Mouse (Mus musculus): ENCODE results near the gene Nkain4.

The Nkain4 gene

DNA sequence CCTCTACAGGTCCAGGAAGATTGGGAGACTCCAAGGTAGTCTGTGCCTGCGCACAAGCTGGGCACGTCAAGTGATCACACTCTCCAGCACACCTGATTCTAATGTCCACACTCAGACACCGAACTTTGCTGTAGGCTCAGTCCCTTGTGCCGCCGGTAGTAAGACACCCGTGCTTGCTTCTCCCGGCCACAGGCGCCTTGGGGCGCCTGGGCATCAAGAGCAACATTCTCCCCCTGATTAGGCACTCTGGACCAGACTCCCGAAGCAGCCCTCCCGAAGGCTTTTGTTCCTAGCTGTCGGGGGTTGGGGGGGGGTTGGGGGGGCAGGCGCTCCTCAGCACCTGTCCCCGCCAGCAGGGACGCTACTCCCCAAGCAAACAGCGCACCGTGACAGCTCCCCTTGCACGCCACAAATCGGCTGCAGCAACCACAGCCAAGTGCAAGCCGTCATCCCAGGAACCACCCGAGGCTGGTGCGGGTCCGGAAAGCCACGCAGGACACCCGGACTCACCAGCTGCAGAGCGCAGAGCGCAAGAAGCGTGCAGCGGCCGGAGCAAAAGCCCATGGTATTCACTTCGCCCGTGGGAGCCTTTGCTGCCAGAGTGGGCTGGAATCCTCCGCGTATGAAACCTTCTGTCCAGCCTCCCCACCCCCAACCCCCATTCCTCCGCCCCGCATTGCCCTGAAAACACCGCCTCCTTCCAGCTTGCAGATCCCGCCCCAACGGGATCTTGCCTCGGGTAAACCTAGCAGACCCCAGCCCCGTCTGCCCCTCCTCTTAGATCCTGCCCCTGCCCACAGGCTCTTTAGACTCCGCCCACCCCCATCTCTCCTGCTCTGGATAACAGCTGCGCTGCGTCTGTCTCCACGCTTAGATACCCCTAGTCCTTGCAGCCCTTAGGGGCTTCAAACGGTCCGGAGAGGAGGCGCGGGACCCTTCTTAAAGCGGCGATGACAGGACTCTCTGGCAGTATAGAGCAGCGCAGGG, at the start of gene Nkain4:
TSS of gene Nkain4 (minus strand) at position 639 of the 987 bp plus-strand sequence.
- peak; percentile 25 for DNase-seq (ENCODE audit: low spot score)

- DNase-seq (ENCODE audit: low spot score): no peak
Measured at GRCm38 (mm10) chr2:180996905-180997304, 42.4 kb upstream of the Nkain4 start.

DNA sequence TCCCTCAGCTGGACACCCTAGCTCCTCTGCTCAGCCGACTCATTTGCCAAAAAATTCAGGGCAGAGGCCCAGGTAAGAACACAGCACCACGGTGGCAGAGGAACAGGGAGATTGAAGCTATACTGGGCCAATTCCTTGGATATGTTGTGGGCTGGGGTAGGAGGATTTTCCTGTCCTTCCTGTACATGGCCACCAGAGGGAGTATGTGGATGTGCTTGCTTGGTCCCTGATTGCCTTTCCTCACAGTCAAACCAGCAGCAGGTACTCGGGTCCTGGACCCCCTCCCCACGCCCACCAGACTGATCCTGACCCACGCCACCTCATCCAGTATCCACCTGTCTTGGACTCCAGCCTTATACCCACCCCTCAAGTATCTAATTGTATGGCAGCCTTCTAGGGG, 41.9 kb upstream of the Nkain4 start:
- DNase-seq (ENCODE audit: low spot score): no peak

DNA sequence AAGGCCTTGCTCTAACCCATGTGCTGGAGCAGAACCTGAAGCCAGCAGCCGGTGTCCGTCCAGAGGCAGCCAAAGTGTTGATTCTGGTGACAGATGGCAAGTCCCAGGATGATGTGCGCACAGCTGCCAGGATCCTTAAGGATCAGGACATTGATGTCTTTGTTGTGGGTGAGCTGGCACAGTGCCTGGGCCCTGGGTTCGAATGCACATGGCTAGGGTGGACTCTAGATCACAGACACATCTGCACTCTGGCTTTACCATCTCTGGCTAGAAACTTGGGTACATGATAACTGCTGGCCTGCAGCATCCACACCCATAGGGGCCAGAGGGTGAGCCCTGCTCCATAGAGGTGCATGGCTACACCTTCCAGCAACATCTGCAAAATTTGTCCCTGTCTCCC, 41.0 kb upstream of the Nkain4 start:
- no peak for DNase-seq (ENCODE audit: low spot score)

GRCm38 (mm10) chr2:180994360-180994759, 39.9 kb upstream of the Nkain4 start:
- DNase-seq (ENCODE audit: low spot score): no peak

GRCm38 (mm10) chr2:180990347-180990746, 35.8 kb upstream of the Nkain4 start:
- no peak for DNase-seq (ENCODE audit: low spot score)

DNA sequence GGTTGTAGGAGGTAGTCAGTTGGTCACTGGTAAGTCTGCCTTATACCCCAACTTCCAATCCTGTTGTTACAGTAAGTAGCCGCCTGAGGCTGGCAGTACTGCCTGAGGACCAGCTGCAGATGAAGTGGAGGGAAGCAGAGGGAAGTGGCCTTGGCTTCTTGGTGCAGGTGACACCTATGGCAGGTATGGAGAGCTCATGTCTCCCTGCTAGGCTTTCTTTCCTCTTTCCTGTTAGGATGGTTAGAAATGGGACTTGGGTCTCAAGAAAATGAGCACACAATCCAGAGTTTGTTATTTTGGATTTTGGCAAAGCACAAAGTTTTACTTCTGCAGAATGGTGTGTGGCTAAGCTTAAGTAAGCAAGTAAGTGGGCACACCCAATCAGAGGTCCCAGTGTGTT, 34.4 kb upstream of the Nkain4 start:
- no peak for DNase-seq (ENCODE audit: low spot score)

DNA sequence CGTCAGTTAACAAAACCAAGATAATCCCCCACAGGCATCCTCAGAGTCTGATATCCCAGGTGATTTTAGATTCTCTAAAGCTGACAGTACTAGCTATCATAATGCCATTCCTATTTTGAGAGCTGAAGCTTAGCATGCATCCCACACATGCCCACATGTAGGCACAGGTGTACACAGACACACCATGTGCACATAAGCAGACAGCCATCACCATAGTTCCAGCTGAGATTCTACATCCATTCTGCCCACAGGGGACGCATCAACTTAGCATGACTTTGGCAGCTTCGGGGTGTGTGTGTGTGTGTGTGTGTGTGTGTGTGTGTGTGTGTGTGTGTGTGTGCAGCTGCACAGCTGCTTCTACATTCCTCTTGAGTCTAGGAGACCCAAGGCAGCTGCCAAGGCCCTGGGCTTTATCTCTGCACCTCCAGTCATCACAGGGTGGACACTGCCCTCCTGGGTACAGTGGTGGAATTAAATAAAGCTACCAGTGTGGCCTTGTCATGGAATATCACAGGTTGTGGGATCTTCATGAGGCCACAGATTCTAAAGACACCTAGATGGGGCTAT, 33.9 kb upstream of the Nkain4 start:
- no peak for DNase-seq (ENCODE audit: low spot score)

DNA sequence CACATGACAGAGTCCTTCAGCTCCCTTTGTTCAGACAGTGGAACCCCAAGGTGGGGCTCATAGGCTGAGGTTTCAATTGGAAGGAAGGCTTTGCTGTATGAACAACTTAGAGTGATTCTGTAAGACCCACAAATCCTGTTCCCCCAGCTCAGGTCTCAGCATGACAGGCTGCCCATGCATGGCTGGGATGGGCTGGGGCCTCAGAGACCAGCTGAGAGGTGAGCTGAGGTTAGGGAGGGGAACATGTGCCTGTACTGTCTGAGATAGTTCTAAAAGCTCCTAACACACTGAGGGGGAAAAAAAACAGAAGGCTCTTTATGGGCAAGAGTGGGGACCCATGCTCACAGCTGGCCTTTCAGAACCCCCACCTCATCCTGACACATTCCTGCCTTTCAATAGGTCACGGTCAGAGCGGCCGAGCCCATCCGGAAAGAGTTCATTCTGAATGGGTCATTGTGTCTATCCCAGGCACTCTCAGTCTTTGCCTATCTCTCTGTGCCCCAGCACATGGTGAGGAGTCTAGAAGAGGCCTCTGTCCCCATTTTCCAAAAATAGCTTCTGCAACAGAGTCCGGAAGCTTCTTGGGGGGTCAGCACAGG, 33.0 kb upstream of the Nkain4 start:
- DNase-seq (ENCODE audit: low spot score): no peak

DNA sequence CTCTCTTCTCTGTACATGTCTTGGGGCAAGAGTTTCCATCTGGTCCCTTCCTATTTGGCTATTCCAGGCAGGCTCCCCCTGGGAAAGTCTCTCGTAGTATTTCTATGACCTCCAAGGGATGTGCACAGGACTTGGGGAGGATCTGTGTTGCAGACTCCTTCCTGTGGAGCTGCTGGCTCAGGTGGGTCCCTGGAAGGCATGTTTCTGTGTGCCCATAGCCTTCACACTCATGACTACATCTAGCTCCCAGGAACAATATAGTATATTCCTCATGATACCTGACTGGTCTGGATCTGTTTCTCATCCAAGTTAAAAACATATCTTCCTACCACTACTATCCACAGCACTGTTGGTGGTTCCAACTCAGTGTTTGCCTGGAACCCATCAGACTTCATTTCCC, 32.5 kb upstream of the Nkain4 start:
- DNase-seq (ENCODE audit: low spot score): no peak

GRCm38 (mm10) chr2:180986449-180986848, 31.9 kb upstream of the Nkain4 start, which contains the start of gene Col20a1:
Gene Col20a1, plus strand, starts transcription at chr2:180986535.
- no peak for DNase-seq (ENCODE audit: low spot score)

- DNase-seq (ENCODE audit: low spot score): no peak
Measured at GRCm38 (mm10) chr2:180985635-180986034, 31.1 kb upstream of the Nkain4 start.

- no peak for DNase-seq (ENCODE audit: low spot score)
Measured at GRCm38 (mm10) chr2:180981133-180981532, 26.6 kb upstream of the Nkain4 start.

GRCm38 (mm10) chr2:180967010-180967763, 12.7 kb upstream of the Nkain4 start, which contains the start of gene Arfgap1:
Gene Arfgap1, plus strand, starts transcription at chr2:180967225.
- DNase-seq (ENCODE audit: low spot score): peak; percentile 90

DNA sequence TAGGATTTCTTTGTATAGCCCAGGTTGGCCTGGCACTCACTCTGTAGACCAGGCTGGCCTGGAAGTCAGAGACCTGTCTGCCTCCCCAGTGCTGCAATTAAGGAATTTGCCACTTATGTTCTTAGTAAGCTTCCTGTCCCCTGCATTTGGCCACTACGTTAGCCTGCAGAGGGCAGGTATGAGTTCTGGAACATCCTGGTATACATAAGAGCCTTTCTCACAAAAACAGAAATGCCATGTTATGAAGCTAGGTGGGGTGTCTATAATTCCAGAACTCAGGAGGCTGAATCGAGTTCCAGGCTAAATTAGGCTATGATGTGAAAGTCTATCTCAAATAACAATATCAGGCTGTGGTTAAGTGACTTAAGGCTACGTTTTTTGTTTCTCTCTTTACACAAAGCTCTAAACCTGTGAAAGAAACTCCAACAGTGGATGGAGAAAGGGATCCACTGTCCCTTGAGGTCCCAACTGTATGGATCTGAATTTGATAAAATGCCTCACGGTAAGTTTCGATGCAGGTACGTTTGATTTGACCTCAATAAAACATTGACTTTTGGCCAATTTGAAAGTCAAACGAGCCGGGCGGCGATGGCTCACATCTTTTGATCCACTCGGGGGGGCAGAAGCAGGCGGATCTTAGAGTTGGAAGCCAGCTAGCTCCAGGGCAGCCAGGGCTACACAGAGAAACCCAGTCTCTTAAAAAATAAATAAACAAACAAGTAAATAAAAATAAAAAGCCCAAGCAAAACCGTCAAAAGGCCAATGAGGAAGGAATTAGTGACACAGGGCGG, 11.8 kb upstream of the Nkain4 start:
- no peak for DNase-seq (ENCODE audit: low spot score)

- DNase-seq (ENCODE audit: low spot score): peak; percentile 44
Measured at GRCm38 (mm10) chr2:180963956-180964355, 9.5 kb upstream of the Nkain4 start.

DNA sequence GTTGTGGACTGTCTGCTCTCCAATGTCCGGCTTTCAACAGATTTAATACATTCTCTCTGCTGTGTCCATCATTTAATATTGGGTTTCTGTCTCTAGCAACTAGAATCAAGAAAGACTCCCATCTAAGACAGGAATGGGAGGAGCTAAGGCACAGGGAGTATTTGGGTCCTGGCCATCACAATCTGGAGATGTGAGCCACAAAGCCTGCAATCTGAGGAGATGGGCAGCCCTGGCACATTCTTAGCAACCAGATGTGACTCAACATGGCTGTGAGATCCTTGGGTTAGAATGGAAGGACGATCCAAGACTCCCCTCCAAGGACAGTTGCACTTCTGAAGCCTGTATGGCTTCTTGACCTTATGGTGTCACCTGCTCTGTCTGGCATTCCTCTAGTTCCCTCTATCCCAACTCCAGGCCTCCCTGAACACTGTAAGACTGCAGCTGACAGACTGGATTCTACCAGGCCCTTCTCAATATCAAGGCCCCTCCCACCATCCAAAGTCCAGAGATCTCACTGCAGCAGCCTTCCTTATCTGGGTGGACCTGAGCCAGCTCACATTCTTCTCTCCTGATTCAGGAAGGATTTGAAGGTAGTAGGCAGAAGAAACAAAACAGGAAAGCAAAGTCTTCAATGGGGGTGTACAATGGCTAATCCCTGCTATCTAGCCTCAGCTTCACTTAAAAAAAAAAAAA, 8.3 kb upstream of the Nkain4 start:
- peak; percentile 50 for DNase-seq (ENCODE audit: low spot score)

DNA sequence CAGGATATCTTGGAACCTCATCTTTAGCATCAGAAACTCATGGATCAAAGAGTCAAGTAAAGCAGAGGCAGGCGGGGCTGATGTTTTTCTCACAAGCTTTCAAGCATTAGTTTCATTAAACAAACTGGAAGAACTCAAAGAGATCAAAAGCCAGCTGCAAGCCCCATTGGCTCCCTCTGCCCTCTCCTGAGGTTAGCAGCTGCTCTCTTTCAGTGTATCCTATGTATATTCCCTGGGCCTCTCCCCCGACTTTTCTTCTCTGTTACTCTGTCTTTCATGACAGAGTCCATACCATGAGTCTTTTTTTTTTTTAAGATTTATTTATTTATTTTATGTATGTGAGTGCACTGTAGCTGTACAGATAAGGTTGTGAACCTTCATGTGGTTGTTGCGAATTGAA, 5.7 kb upstream of the Nkain4 start:
- no peak for DNase-seq (ENCODE audit: low spot score)

DNA sequence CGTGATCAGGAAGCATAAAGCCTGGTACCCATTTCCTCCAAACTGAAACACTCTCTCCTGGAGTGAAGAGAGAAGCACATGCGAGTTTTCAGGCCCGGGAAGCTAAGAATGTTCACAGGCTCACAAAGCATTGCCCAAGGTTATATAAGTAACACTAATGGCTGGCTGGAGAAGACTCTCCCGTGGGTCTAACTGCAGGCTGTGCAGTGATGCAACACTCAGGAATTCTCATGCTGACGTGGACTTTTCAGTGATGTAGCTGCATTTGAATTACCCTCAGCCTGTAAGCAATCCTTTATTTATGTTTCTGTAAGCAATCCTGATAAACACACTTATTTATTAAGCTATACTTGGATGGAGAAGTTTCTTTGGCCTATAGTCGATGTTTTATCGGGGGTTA, 5.1 kb upstream of the Nkain4 start:
- DNase-seq (ENCODE audit: low spot score): no peak

DNA sequence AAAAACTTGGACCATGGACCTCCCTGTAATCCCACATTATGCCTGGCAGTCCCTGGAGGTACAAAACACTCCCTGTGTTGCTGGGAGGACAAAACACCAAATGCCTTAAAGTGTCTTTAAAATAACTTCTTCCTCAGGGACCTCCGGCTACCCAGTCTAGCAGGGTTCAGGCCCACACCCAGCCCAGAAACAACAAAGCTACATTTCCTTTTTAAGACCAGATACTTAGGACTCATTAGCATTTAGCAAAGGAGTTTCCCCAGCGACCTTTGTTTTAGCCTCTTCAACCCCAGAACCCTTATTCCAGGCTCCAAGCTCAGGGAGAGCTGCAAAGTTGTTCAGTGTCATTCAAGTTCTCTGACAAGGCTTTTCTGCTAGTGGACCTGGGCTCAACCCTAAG, 861 bp downstream of the Nkain4 start:
- DNase-seq (ENCODE audit: low spot score): no peak

DNA sequence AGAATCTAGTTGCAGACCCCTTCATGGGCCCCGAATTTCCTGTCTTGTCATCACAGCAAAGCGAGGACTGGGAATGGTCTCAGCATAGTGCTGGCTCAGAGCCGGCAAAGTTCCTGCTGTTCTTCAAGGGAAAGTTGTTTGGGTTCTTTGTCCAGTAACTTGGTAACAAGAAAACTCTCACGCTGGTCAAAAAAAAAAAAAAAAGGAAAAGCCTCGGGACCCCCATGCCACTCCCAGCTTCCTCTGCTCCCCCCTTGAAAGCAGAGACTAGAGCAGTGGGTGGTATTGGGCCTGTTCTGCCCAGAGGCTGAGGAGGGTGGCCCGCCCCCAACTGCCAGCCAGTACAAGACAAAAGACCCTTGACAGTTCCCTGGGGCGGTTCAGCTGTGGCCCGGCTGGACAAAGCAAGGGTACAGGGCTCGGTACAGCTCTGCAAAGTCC, 1.7 kb downstream of the Nkain4 start:
- DNase-seq (ENCODE audit: low spot score): no peak
